9 mouse cellular contexts compared by ENCODE assay signal in genomic region chr14:15062861-15063418, GRCm38 (mm10).
DNase-seq lines count a peak whose midpoint lies in the region; ATAC-seq and TF ChIP-seq lines count a peak whose summit lies in the region.
"Had no signal": no experiment of that assay in that cellular context is flagged by ENCODE, and none has a peak within 500 bp of the region (broad histone marks: within the 10 kb centered on the region; RNA-seq: fewer than 3 reads in every experiment).

No protein-coding gene starts in this region.

- H3K27ac ChIP-seq in lung, embryonic 14.5 days (ENCODE audit: low read depth) = no peak overlapping the region
- H3K27ac ChIP-seq in lung, postnatal 0 days (ENCODE audit: low read length) = no peak overlapping the region
- 0 out of 2 replicates have a peak overlapping the region, but pooled peaks have one; percentile 38 for H3K27ac ChIP-seq in embryonic facial prominence, embryonic 12.5 days
- H3K27ac ChIP-seq in liver, embryonic 11.5 days (ENCODE audit: low read depth, low read length) = no peak overlapping the region
- no peak overlapping the region for H3K27ac ChIP-seq in stomach, embryonic 16.5 days (ENCODE audit: low read length)
- H3K27ac ChIP-seq: macrophage had no signal

- no peaks in the 10 kb centered on the region for H3K4me1 ChIP-seq in lung, embryonic 14.5 days (ENCODE audit: insufficient read depth)
- no peaks in the 10 kb centered on the region for H3K4me1 ChIP-seq in lung, postnatal 0 days (ENCODE audit: insufficient read depth, low read depth, low read length)
- no peaks in the 10 kb centered on the region for H3K4me1 ChIP-seq in embryonic facial prominence, embryonic 12.5 days
- H3K4me1 ChIP-seq in liver, embryonic 11.5 days (replicated peaks; ENCODE audit: control insufficient read depth, insufficient read depth, low read length) = 0 out of 2 replicates have a peak, but pooled peaks cover 3% of the 10 kb centered on the region
- H3K4me1 ChIP-seq in stomach, embryonic 16.5 days (ENCODE audit: control insufficient read depth, insufficient read depth, low read length) = no peaks in the 10 kb centered on the region

- 53% methylated on average over 4 of the region's 4 CpGs for WGBS in lung, embryonic 14.5 days
- 47% methylated on average over 4 of the region's 4 CpGs for WGBS in lung, postnatal 0 days
- WGBS in embryonic facial prominence, embryonic 12.5 days = 20% methylated on average over 4 of the region's 4 CpGs
- 49% methylated on average over 4 of the region's 4 CpGs for WGBS in liver, embryonic 11.5 days
- WGBS in stomach, embryonic 16.5 days = 55% methylated on average over 4 of the region's 4 CpGs

- H3K9me3 ChIP-seq in lung, embryonic 14.5 days (ENCODE audit: low read depth, low read length) = no peaks in the 10 kb centered on the region
- no peaks in the 10 kb centered on the region for H3K9me3 ChIP-seq in lung, postnatal 0 days (ENCODE audit: low read length)
- H3K9me3 ChIP-seq in embryonic facial prominence, embryonic 12.5 days = no peaks in the 10 kb centered on the region
- H3K9me3 ChIP-seq in liver, embryonic 11.5 days (ENCODE audit: control insufficient read depth, low read length) = no peaks in the 10 kb centered on the region
- no peaks in the 10 kb centered on the region for H3K9me3 ChIP-seq in stomach, embryonic 16.5 days (replicated peaks; ENCODE audit: control insufficient read depth, low read length)

- H3K4me2 ChIP-seq in lung, embryonic 14.5 days = no peak overlapping the region
- no peak overlapping the region for H3K4me2 ChIP-seq in lung, postnatal 0 days (replicated peaks; ENCODE audit: low read depth, low read length)
- H3K4me2 ChIP-seq in embryonic facial prominence, embryonic 12.5 days (replicated peaks) = no peak overlapping the region
- H3K4me2 ChIP-seq in liver, embryonic 11.5 days = no peak overlapping the region
- H3K4me2 ChIP-seq in stomach, embryonic 16.5 days (ENCODE audit: low read depth, low read length) = no peak overlapping the region

- H3K36me3 ChIP-seq in lung, embryonic 14.5 days (ENCODE audit: insufficient read depth) = no peaks in the 10 kb centered on the region
- H3K36me3 ChIP-seq in lung, postnatal 0 days (ENCODE audit: insufficient read depth, low read length) = no peaks in the 10 kb centered on the region
- H3K36me3 ChIP-seq in embryonic facial prominence, embryonic 12.5 days = no peaks in the 10 kb centered on the region
- no peaks in the 10 kb centered on the region for H3K36me3 ChIP-seq in liver, embryonic 11.5 days (ENCODE audit: control insufficient read depth, insufficient read depth, low read length)
- H3K36me3 ChIP-seq in stomach, embryonic 16.5 days (ENCODE audit: control insufficient read depth, insufficient read depth, low read length) = no peaks in the 10 kb centered on the region

- no peak for TF ChIP-seq CTCF in lung, embryonic 14.5 days (IDR thresholded peaks at IDR 0.05; ENCODE audit: low read depth)
- no peak for TF ChIP-seq CTCF in lung, postnatal 0 days (IDR thresholded peaks at IDR 0.05)

- no peaks in the 10 kb centered on the region for H3K27me3 ChIP-seq in lung, embryonic 14.5 days (ENCODE audit: insufficient read depth, low read length)
- no peaks in the 10 kb centered on the region for H3K27me3 ChIP-seq in lung, postnatal 0 days (replicated peaks; ENCODE audit: insufficient read depth, low read length)
- no peaks in the 10 kb centered on the region for H3K27me3 ChIP-seq in embryonic facial prominence, embryonic 12.5 days
- no peaks in the 10 kb centered on the region for H3K27me3 ChIP-seq in liver, embryonic 11.5 days (replicated peaks; ENCODE audit: control insufficient read depth, insufficient read depth, low read length)
- no peaks in the 10 kb centered on the region for H3K27me3 ChIP-seq in stomach, embryonic 16.5 days (ENCODE audit: control insufficient read depth, insufficient read depth, low read length)

- peak; percentile 25 for DNase-seq in lung, embryonic 14.5 days
- no peak for DNase-seq in lung, postnatal 0 days (ENCODE audit: low spot score)
- DNase-seq in liver, embryonic 11.5 days (ENCODE audit: low spot score) = no peak
- DNase-seq in yolk sac, embryonic 10.5 days (ENCODE audit: low spot score) = no peak
- DNase-seq in B cell, adult 2 months = no peak
- DNase-seq in spleen, adult 12 weeks (ENCODE audit: low spot score) = no peak

- H3K4me3 ChIP-seq in lung, embryonic 14.5 days (ENCODE audit: low read depth, low read length) = no peak overlapping the region
- no peak overlapping the region for H3K4me3 ChIP-seq in lung, postnatal 0 days (ENCODE audit: low read depth, low read length)
- H3K4me3 ChIP-seq in embryonic facial prominence, embryonic 12.5 days = no peak overlapping the region
- H3K4me3 ChIP-seq in liver, embryonic 11.5 days (ENCODE audit: low read depth, low read length) = no peak overlapping the region
- no peak overlapping the region for H3K4me3 ChIP-seq in stomach, embryonic 16.5 days (replicated peaks; ENCODE audit: low read length)

- ATAC-seq in lung, embryonic 14.5 days (ENCODE audit: insufficient read depth) = peak; percentile 69; the same call in 1 of the 2 replicates
- no peak for ATAC-seq in lung, postnatal 0 days
- no peak for ATAC-seq in embryonic facial prominence, embryonic 12.5 days (ENCODE audit: insufficient number of reproducible peaks, insufficient read depth, low FRiP score, low TSS enrichment)
- ATAC-seq in liver, embryonic 11.5 days (replicated peaks; ENCODE audit: low FRiP score) = 0 out of 2 replicates have a peak, but pooled peaks have one; percentile 43
- 0 out of 2 replicates have a peak, but pooled peaks have one; percentile 25 for ATAC-seq in stomach, embryonic 16.5 days (ENCODE audit: insufficient read depth, low FRiP score)

- TF ChIP-seq EP300 in lung, postnatal 0 days (IDR thresholded peaks at IDR 0.05) = no peak

- no peak overlapping the region for H3K9ac ChIP-seq in lung, embryonic 14.5 days
- H3K9ac ChIP-seq in lung, postnatal 0 days (replicated peaks; ENCODE audit: low read depth) = no peak overlapping the region
- H3K9ac ChIP-seq in embryonic facial prominence, embryonic 12.5 days = no peak overlapping the region
- no peak overlapping the region for H3K9ac ChIP-seq in liver, embryonic 11.5 days (ENCODE audit: low read depth, low read length)
- no peak overlapping the region for H3K9ac ChIP-seq in stomach, embryonic 16.5 days (ENCODE audit: low read length)

Comparison
In these comparisons a context has a peak if more than half of its experiments do, and no peak if none do; other contexts are left out.
1. ATAC-seq: peak in lung, embryonic 14.5 days (single experiment), liver, embryonic 11.5 days (single experiment) and stomach, embryonic 16.5 days (single experiment); none in lung, postnatal 0 days (single experiment) and embryonic facial prominence, embryonic 12.5 days (single experiment).